Mouse (Mus musculus): Measurements from ENCODE around the gene Rplp0.
A peak's percentile ranks its signal among the peaks of the same experiment; 100 is the strongest.
"Not testable (repeated sequence)": the region's sequence is repeated elsewhere in the genome, so short reads cannot be mapped to it uniquely, and the experiment has no call there.

The Rplp0 gene

GRCm38 (mm10) chr5:115559237-115560101 lies at the start of gene Rplp0:
TSS of gene Rplp0 (plus strand) at chr5:115559467.
- DNase-seq (ENCODE audit: low spot score): peak; percentile 100

DNA sequence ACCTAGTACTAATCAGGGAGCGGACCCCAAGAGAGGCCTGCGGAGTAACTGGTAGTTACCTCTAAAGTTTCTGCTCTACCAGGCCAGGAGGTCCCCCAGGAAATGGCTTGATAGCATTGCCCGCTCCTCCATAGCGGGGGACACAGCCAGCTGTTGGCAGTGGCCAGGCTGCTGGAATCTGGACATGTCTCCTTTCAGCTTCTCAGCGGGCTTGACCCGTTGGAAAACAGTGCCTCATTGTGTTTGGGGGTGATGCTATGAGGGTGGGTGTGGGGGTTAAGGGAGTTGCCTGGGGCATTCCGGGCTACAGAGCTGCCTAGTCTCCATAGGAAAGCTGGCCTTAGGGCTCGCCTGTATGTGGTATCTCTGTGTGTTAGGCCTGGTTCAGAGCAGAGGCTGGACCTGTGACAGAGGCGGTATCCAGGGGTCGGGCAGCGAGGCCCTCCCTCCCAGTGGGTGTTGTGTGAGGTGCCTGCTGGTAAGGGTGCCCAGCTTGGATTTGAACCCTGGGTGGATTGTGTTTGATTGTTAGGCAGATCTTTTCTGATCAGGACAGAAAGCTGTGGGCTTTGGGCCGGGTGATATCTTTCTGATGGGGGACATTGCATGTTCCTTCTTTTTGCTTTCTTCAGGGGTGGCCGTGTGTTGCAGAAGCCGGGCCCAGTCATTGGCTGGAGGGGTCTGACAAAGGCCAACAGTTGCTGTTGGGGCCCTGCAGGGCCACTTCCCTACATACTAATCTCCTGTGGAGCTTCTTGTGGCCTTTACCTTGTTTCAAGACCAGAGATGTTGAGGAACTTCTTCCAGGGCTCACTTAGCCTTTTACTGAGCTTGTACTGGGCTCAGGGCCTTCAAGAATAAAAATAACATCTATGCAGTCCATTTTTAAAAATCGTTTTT lies 49.2 kb upstream of the Rplp0 start:
- no peak for DNase-seq (ENCODE audit: low spot score)

DNA sequence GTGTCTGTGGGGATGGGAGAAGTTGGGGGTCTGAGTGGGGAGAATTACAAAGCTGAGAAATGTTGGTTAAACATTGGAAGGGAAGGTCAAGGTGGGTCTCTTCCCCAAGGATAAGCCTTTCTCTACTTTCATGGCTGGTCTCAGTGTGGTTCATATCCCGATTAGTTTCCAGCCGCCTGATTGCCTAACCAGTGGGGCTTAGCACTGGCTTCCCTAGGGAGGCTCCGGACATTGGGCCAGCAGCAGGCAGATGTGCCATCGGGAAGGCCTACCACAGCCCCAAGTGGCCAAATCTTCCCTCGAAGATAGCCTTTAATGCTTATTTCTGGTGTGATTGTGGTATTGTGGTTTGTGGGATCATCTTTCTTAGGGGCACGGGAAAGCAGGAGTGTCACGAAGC lies 46.9 kb upstream of the Rplp0 start:
- DNase-seq (ENCODE audit: low spot score): no peak

GRCm38 (mm10) chr5:115513246-115513645 lies 46.0 kb upstream of the Rplp0 start:
- no peak for DNase-seq (ENCODE audit: low spot score)

GRCm38 (mm10) chr5:115513721-115514120 lies 45.5 kb upstream of the Rplp0 start:
- no peak for DNase-seq (ENCODE audit: low spot score)

GRCm38 (mm10) chr5:115514346-115514745 lies 44.9 kb upstream of the Rplp0 start:
- DNase-seq (ENCODE audit: low spot score): no peak

- no peak for DNase-seq (ENCODE audit: low spot score)
These were observed 44.2 kb upstream of the Rplp0 start for GRCm38 (mm10) chr5:115514896-115515587.

- DNase-seq (ENCODE audit: low spot score): no peak
These were observed 43.0 kb upstream of the Rplp0 start for GRCm38 (mm10) chr5:115516081-115516907.

DNA sequence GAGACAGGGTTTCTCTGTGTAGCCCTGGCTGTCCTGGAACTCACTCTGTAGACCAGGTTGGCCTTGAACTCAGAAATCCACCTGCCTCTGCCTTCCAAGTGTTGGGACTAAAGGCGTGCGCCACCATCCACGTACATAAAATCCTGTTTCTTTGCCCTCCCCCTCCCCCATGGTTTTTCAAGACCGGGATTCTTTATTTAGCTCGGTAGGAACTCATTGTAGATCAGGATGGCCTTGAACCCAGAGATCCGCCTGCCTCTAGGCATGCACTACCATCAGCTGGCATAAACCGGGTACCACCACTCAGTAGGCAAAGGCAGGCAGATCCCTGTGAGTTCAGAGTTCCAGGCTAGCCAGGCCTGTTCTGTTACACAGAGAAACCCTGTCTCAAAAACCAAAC lies 42.4 kb upstream of the Rplp0 start:
- no peak for DNase-seq (ENCODE audit: low spot score)

DNA sequence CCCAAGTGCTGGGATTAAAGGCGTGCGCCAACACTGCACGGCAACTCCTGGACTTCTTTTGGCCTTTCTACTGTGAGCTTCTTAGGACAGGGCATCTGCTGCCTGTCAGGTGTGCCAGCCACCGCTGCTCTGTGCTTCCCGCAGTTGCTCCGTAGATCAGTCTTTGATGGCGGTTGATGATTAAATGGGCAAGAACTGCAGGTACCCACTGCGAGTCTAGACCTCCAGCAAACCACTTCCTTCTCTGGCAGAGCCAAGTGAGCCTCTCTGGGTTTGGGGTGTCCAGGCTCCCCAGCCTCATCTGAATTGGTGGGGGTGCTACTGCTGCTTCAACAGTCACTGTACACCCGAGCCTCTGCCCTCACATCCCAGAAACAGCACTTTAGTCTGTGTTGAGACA lies 41.8 kb upstream of the Rplp0 start:
- DNase-seq (ENCODE audit: low spot score): no peak

- not testable (repeated sequence) for DNase-seq (ENCODE audit: low spot score)
These were observed 41.1 kb upstream of the Rplp0 start for GRCm38 (mm10) chr5:115518214-115518613.

GRCm38 (mm10) chr5:115520325-115520869 lies 38.9 kb upstream of the Rplp0 start:
- DNase-seq (ENCODE audit: low spot score): no peak

- no peak for DNase-seq (ENCODE audit: low spot score)
These were observed 37.5 kb upstream of the Rplp0 start for GRCm38 (mm10) chr5:115521553-115522461.

- DNase-seq (ENCODE audit: low spot score): no peak
These were observed 36.7 kb upstream of the Rplp0 start for GRCm38 (mm10) chr5:115522531-115522930.

DNA sequence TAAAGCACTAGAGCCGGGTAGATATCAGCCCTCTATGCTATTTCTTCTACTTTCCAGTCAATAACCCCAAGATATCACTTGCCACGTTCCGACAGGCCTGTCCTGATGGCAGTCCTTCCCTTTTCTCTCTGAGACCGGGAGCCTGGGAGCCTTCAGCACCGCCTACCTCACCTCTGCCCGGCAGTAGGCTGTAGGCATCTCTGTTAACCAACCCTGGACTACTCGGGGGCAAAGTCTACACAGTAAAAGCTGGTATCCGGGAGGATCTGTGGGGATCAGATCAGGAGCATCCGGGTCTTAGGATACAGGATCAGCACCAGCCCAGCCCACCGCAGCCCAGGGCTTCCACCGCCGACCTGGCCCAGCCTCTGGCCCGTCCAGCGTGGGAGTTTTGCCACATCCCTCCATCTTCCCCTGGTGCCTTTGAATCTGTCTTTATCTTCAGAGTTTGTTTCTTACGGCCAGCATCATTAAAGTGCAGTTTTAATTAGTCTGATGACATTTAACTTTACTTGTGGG lies 36.2 kb upstream of the Rplp0 start:
- DNase-seq (ENCODE audit: low spot score): no peak

GRCm38 (mm10) chr5:115523971-115524370 lies 35.3 kb upstream of the Rplp0 start:
- DNase-seq (ENCODE audit: low spot score): no peak

DNA sequence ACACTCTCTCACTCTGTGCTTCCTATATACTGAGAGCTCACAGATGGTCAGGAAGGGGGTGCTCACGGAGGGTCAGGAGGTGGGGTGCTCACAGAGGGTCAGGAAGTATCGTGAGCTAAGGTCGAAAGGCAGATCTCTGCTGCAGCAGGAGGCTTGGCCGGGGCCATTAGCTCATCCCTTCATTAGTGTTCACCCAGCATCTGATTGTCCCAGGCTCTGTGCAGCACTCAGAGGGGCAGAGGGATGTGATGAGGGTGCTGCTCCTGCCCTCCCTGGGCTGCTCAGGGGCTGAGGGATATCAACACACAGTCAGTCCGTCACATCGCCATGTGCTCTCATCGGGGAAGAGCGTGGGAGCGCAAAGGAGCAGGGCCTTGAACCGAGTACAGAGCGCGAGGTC lies 34.8 kb upstream of the Rplp0 start:
- no peak for DNase-seq (ENCODE audit: low spot score)

DNA sequence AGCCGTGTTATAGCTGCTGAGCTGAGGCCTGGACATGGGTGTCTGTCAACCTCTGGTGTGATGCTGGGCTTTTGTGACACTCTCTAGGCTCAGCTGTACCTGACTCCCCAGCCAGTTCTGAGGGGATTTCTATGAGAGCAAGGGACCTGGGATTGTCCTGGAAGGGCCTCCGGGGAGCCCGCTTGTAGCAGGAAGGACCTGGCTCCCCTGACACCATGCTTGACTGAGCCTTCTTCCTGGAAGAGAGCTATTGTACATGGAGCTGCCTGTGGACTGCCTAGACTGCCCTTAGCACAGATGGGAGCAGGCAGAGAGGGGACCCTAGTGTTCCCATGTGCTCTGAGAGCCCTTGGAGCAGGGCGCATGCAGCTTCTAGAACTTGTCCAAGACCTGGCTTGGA lies 33.9 kb upstream of the Rplp0 start:
- DNase-seq (ENCODE audit: low spot score): no peak

- DNase-seq (ENCODE audit: low spot score): no peak
These were observed 33.3 kb upstream of the Rplp0 start for GRCm38 (mm10) chr5:115525943-115526342.
